Mouse (Mus musculus): Measurements from ENCODE around the gene Mcm10.

GRCm38 (mm10) chr2:5041854-5042253 is 29.3 kb upstream of the Mcm10 start:
- TF ChIP-seq CTCF (IDR thresholded peaks at IDR 0.05; ENCODE audit: low read depth, low read length) (no peak), POLR2A (IDR thresholded peaks at IDR 0.05; ENCODE audit: extremely low read depth, insufficient read depth, low read length) (no peak)
